Mouse (Mus musculus) embryonic facial prominence, embryonic 10.5 days (tissue): ENCODE results near the gene Gfm1. TPM values are rescaled to one million over a fixed set of nuclear protein-coding genes. Genes with fewer than 3 reads are reported as not detected.
A peak's percentile ranks its signal among the peaks of the same experiment; 100 is the strongest.

Experiments
- DNase-seq: peaks from one replicate; pipeline ENCODE4 v3.0.0-alpha.2; 2017; ENCODE audit warnings: low spot score
- H3K27ac ChIP-seq: fragments of 300-500 bp; sonication (generic); replicated peaks from 2 replicates; pipeline ENCODE4 v1.5.1; 2016; ENCODE audit warnings: mild to moderate bottlenecking
- H3K27me3 ChIP-seq: fragments of 300-500 bp; sonication (generic); replicated peaks from 2 replicates; pipeline ENCODE4 v1.6.1; 2016; ENCODE audit warnings: low read depth, mild to moderate bottlenecking; ENCODE audit not compliant: poor library complexity, severe bottlenecking
- H3K36me3 ChIP-seq: fragments of 300-500 bp; sonication (generic); replicated peaks from 2 replicates; pipeline ENCODE4 v1.6.1; 2016; ENCODE audit warnings: mild to moderate bottlenecking, moderate library complexity
- H3K4me1 ChIP-seq: fragments of 300-500 bp; sonication (generic); 2 replicates; pipeline ENCODE4 v1.6.1; 2016
- H3K4me3 ChIP-seq: fragments of 300-500 bp; sonication (generic); 2 replicates; pipeline ENCODE4 v1.5.1; 2016; ENCODE audit warnings: mild to moderate bottlenecking, moderate library complexity
- H3K9me3 ChIP-seq: fragments of 300-500 bp; sonication (generic); 2 replicates; pipeline ENCODE4 v1.6.1; 2016; ENCODE audit warnings: mild to moderate bottlenecking
- WGBS: fragments of 180-500 bp; shearing (Covaris S2); methylation state at CpG from one replicate; pipeline ENCODE4 v1.1.7; 2016; 5-methylcytosine and 5-hydroxymethylcytosine counted together
- polyA plus RNA-seq: library from polyadenylated mRNA; unstranded; fragments of >200 nt; fragmentation: Nextera tagmentation; extraction: Ambion mirVana; gene quantifications from 2 replicates; pipeline ENCODE4 v1.2.1, GENCODE M21; 2016

The Gfm1 gene
- 59.1 and 63.7 TPM in 2 replicates for polyA plus RNA-seq

- H3K4me1 ChIP-seq = peaks cover 9% of the 10 kb centered on the region
- H3K9me3 ChIP-seq = peaks cover 17% of the 10 kb centered on the region
- WGBS = under 1% methylated on average over 24 of the region's 24 CpGs
- DNase-seq = peak; percentile 90
- H3K36me3 ChIP-seq = peaks cover 32% of the 10 kb centered on the region
- peak within 1 kb of the TSS; percentile 87 for H3K27ac ChIP-seq
- no peaks in the 10 kb centered on the region for H3K27me3 ChIP-seq
- peak within 1 kb of the TSS; percentile 99 for H3K4me3 ChIP-seq
Observed at GRCm38 (mm10) chr3:67429999-67430380, at the start of gene Gfm1. Gene Gfm1, plus strand, starts transcription at chr3:67430096.

GRCm38 (mm10) chr3:67429338-67429998 is 428 bp upstream of the Gfm1 start:
- WGBS = 33% methylated on average over 8 of the region's 8 CpGs
- Histone ChIP-seq H3K36me3 (peaks cover 27% of the 10 kb centered on the region), H3K27ac (0 out of 2 replicates have a peak overlapping the region, but pooled peaks have one; percentile 87), H3K27me3 (no peaks in the 10 kb centered on the region), H3K9me3 (peaks cover 17% of the 10 kb centered on the region), H3K4me1 (peaks cover 9% of the 10 kb centered on the region), H3K4me3 (peak overlapping the region; percentile 99)
- DNase-seq = no peak

GRCm38 (mm10) chr3:67434011-67434410 is 4.1 kb downstream of the Gfm1 start:
- Histone ChIP-seq H3K4me1 (peaks cover 9% of the 10 kb centered on the region), H3K4me3 (no peak overlapping the region), H3K27ac (no peak overlapping the region), H3K36me3 (peaks cover 70% of the 10 kb centered on the region), H3K27me3 (no peaks in the 10 kb centered on the region), H3K9me3 (no peaks in the 10 kb centered on the region)
- 93% methylated on average over 6 of the region's 6 CpGs for WGBS
- no peak for DNase-seq

- H3K9me3 ChIP-seq = no peaks in the 10 kb centered on the region
- no peaks in the 10 kb centered on the region for H3K4me1 ChIP-seq
- WGBS = 92% methylated on average over 2 of the region's 2 CpGs
- no peaks in the 10 kb centered on the region for H3K27me3 ChIP-seq
- DNase-seq = no peak
- H3K36me3 ChIP-seq = peaks cover 95% of the 10 kb centered on the region
- H3K4me3 ChIP-seq = no peak overlapping the region
- no peak overlapping the region for H3K27ac ChIP-seq
Observed at GRCm38 (mm10) chr3:67447143-67447542, 17.2 kb downstream of the Gfm1 start.

GRCm38 (mm10) chr3:67449660-67450059 is 19.8 kb downstream of the Gfm1 start:
- Histone ChIP-seq H3K27ac (no peak overlapping the region), H3K4me3 (no peak overlapping the region), H3K9me3 (no peaks in the 10 kb centered on the region), H3K27me3 (no peaks in the 10 kb centered on the region), H3K4me1 (no peaks in the 10 kb centered on the region), H3K36me3 (peaks cover 94% of the 10 kb centered on the region)
- DNase-seq = no peak
- WGBS = 95% methylated on average over 21 of the region's 21 CpGs

- Histone ChIP-seq H3K9me3 (no peaks in the 10 kb centered on the region), H3K4me3 (no peak overlapping the region), H3K36me3 (peaks cover 95% of the 10 kb centered on the region), H3K4me1 (no peaks in the 10 kb centered on the region), H3K27ac (no peak overlapping the region), H3K27me3 (no peaks in the 10 kb centered on the region)
- DNase-seq = no peak
- 89% methylated on average over 5 of the region's 5 CpGs for WGBS
Observed at GRCm38 (mm10) chr3:67450601-67451210, 20.8 kb downstream of the Gfm1 start.

GRCm38 (mm10) chr3:67459881-67460280 is 30.0 kb downstream of the Gfm1 start:
- Histone ChIP-seq H3K9me3 (no peaks in the 10 kb centered on the region), H3K27me3 (no peaks in the 10 kb centered on the region), H3K4me1 (peaks cover 13% of the 10 kb centered on the region), H3K36me3 (peaks cover 66% of the 10 kb centered on the region), H3K4me3 (no peak overlapping the region), H3K27ac (no peak overlapping the region)
- DNase-seq = no peak
- WGBS = 81% methylated on average over 3 of the region's 3 CpGs

- Histone ChIP-seq H3K9me3 (no peaks in the 10 kb centered on the region), H3K4me3 (no peak overlapping the region), H3K27me3 (no peaks in the 10 kb centered on the region), H3K4me1 (peaks cover 13% of the 10 kb centered on the region), H3K27ac (no peak overlapping the region), H3K36me3 (peaks cover 53% of the 10 kb centered on the region)
- no peak for DNase-seq
- 88% methylated on average over 7 of the region's 7 CpGs for WGBS
Observed at GRCm38 (mm10) chr3:67462015-67462414, 32.1 kb downstream of the Gfm1 start.

GRCm38 (mm10) chr3:67462578-67462977 is 32.7 kb downstream of the Gfm1 start:
- H3K9me3 ChIP-seq = no peaks in the 10 kb centered on the region
- H3K4me3 ChIP-seq = peak overlapping the region; percentile 77
- H3K4me1 ChIP-seq = peaks cover 13% of the 10 kb centered on the region
- peaks cover 52% of the 10 kb centered on the region for H3K36me3 ChIP-seq
- no peaks in the 10 kb centered on the region for H3K27me3 ChIP-seq
- 66% methylated on average over 10 of the region's 10 CpGs for WGBS
- no peak for DNase-seq
- no peak overlapping the region for H3K27ac ChIP-seq

GRCm38 (mm10) chr3:67463001-67463400 is 33.1 kb downstream of the Gfm1 start:
- peaks cover 13% of the 10 kb centered on the region for H3K4me1 ChIP-seq
- peak overlapping the region; percentile 84 for H3K27ac ChIP-seq
- peaks cover 52% of the 10 kb centered on the region for H3K36me3 ChIP-seq
- no peaks in the 10 kb centered on the region for H3K9me3 ChIP-seq
- peak; percentile 31 for DNase-seq
- 3% methylated on average over 12 of the region's 12 CpGs for WGBS
- H3K4me3 ChIP-seq = peak overlapping the region; percentile 77
- H3K27me3 ChIP-seq = no peaks in the 10 kb centered on the region

GRCm38 (mm10) chr3:67463450-67464372 is 33.8 kb downstream of the Gfm1 start, which contains the start of gene Lxn:
Gene Lxn, minus strand, starts transcription at chr3:67463926.
- H3K4me1 ChIP-seq = peaks cover 13% of the 10 kb centered on the region
- H3K27ac ChIP-seq = peak within 1 kb of the TSS; percentile 84
- H3K27me3 ChIP-seq = no peaks in the 10 kb centered on the region
- H3K4me3 ChIP-seq = peak within 1 kb of the TSS; percentile 77
- no peaks in the 10 kb centered on the region for H3K9me3 ChIP-seq
- H3K36me3 ChIP-seq = peaks cover 53% of the 10 kb centered on the region
- peak; percentile 81 for DNase-seq
- WGBS = 1% methylated on average over 43 of the region's 43 CpGs

- H3K4me3 ChIP-seq = no peak overlapping the region
- H3K27me3 ChIP-seq = no peaks in the 10 kb centered on the region
- no peak for DNase-seq
- peaks cover 44% of the 10 kb centered on the region for H3K36me3 ChIP-seq
- H3K27ac ChIP-seq = no peak overlapping the region
- H3K9me3 ChIP-seq = no peaks in the 10 kb centered on the region
- peaks cover 13% of the 10 kb centered on the region for H3K4me1 ChIP-seq
- 87% methylated on average over 5 of the region's 5 CpGs for WGBS
Observed at GRCm38 (mm10) chr3:67466576-67466975, 36.7 kb downstream of the Gfm1 start.
